Mouse (Mus musculus): ENCODE measurements around the gene Dgki. TPM values are rescaled to one million over a fixed set of nuclear protein-coding genes. Genes with fewer than 3 reads are reported as not detected.

The Dgki gene
- total and polyA plus RNA-seq, 3 experiments, result not detected

DNA sequence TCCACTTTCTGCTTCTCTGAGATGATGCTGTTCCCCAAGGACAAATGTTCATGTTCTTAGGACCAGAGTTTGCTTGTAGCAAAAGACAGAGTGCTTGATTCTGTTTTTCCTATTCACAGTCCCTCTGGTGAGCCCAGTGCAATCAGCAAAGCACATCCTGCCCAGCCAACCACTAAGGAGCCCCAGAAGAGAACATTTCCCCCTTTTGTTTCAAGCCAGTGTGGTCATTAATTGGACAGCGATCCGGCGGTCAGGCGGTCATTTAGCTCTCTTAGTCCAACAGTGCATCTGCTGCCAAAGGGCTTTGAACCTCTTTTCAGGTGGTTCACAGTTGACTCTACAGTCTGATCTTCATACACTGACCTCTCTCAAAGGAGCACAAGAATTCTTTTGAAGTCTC is 10.6 kb upstream of the Dgki start:
- no peaks in the 10 kb centered on the region for H3K4me1 ChIP-seq (ENCODE audit: control insufficient read depth in 1 of 2, insufficient read depth in 2 of 2, low read length in 2 of 2)
- no peak overlapping the region for H3K27ac ChIP-seq (ENCODE audit: control insufficient read depth, low read depth, low read length)
- H3K4me3 ChIP-seq (ENCODE audit: control insufficient read depth in 1 of 2, insufficient read depth in 1 of 2, low read depth in 2 of 2, low read length in 2 of 2), result no peak overlapping the region
- H3K36me3 ChIP-seq (ENCODE audit: control insufficient read depth in 1 of 2, insufficient read depth in 2 of 2, low read length in 2 of 2), result no peaks in the 10 kb centered on the region
- no peak for DNase-seq (ENCODE audit: low read depth, low spot score)
- no peak for TF ChIP-seq MAX (IDR thresholded peaks at IDR 0.05; ENCODE audit: low read length)
- no peak for TF ChIP-seq USF2 (IDR thresholded peaks at IDR 0.05; ENCODE audit: borderline replicate concordance in 1 of 2, insufficient read depth in 1 of 2, low read depth in 1 of 2, low read length in 2 of 2)
- no peak for TF ChIP-seq CTCF (IDR thresholded peaks at IDR 0.05 in 2 of 3, conservative IDR thresholded peaks at IDR 0.05 in 1 of 3; ENCODE audit: control insufficient read depth in 1 of 3, insufficient read depth in 1 of 3, low read depth in 2 of 3, low read length in 3 of 3, poor library complexity in 1 of 3, severe bottlenecking in 1 of 3)
- no peak for TF ChIP-seq SMC3 (IDR thresholded peaks at IDR 0.05; ENCODE audit: low read depth, low read length)
- no peak for TF ChIP-seq SIN3A (IDR thresholded peaks at IDR 0.05; ENCODE audit: low read length)
- no peak for TF ChIP-seq BHLHE40 (IDR thresholded peaks at IDR 0.05; ENCODE audit: borderline replicate concordance, low read depth, low read length)
- no peak for TF ChIP-seq NRF1 (IDR thresholded peaks at IDR 0.05; ENCODE audit: insufficient read depth, low read depth, low read length, poor library complexity, severe bottlenecking)
- no peak for TF ChIP-seq GABPA (IDR thresholded peaks at IDR 0.05; ENCODE audit: low read depth, low read length)
- no peak for TF ChIP-seq E2F4 (IDR thresholded peaks at IDR 0.05; ENCODE audit: borderline replicate concordance, low read depth, low read length)
- no peak for TF ChIP-seq ELF1 (IDR thresholded peaks at IDR 0.05; ENCODE audit: low read depth, low read length)
- TF ChIP-seq POLR2A (IDR thresholded peaks at IDR 0.05; ENCODE audit: control insufficient read depth in 1 of 2, insufficient read depth in 1 of 2, low read depth in 1 of 2, low read length in 2 of 2, poor library complexity in 1 of 2), result no peak
- TF ChIP-seq TCF12 (IDR thresholded peaks at IDR 0.05; ENCODE audit: low read depth, low read length), result no peak
- no peak for TF ChIP-seq TBP (IDR thresholded peaks at IDR 0.05; ENCODE audit: low read depth, low read length)
- no peak for TF ChIP-seq JUND (IDR thresholded peaks at IDR 0.05; ENCODE audit: low read depth, low read length)
- TF ChIP-seq POLR2AphosphoS5 (IDR thresholded peaks at IDR 0.05; ENCODE audit: borderline replicate concordance, low read depth, low read length), result no peak
- no peak for TF ChIP-seq EP300 (IDR thresholded peaks at IDR 0.05; ENCODE audit: low read depth in 1 of 2, low read length in 2 of 2)
- TF ChIP-seq RCOR1 (IDR thresholded peaks at IDR 0.05; ENCODE audit: low read depth, low read length), result no peak
- TF ChIP-seq ZC3H11A (IDR thresholded peaks at IDR 0.05; ENCODE audit: low read depth, low read length), result no peak
- no peak overlapping the region for H3K9ac ChIP-seq (ENCODE audit: control insufficient read depth, low read depth, low read length, poor library complexity, severe bottlenecking)
- H3K9me3 ChIP-seq (replicated peaks; ENCODE audit: insufficient read depth, low read length), result no peaks in the 10 kb centered on the region
- H3K27me3 ChIP-seq (ENCODE audit: control insufficient read depth in 1 of 2, insufficient read depth in 2 of 2, low read length in 2 of 2), result no peaks in the 10 kb centered on the region
- H3K79me2 ChIP-seq (ENCODE audit: control insufficient read depth, insufficient read depth, low read length, poor library complexity), result no peaks in the 10 kb centered on the region

DNA sequence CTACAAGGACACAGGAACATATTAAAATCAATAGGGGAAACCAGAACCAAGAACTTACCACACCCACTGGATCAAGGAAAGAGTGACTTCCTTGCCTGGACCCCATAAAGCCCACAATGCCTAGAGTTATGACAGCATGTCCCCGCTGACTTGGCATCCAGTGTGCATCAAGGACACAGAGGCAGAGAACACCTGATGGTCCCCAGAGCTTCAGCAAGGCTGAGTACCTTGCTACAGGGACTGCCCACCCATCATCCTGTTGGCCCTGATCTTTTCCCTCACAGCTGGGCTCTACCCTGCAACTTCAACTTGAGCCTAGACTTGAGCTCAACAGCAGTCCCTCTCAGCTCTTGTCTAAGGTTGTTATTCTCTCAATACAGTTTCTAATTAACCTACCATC is 6.6 kb upstream of the Dgki start:
- Histone ChIP-seq H3K4me1 (ENCODE audit: control insufficient read depth in 1 of 2, insufficient read depth in 2 of 2, low read length in 2 of 2) (no peaks in the 10 kb centered on the region), H3K4me3 (ENCODE audit: control insufficient read depth in 1 of 2, insufficient read depth in 1 of 2, low read depth in 2 of 2, low read length in 2 of 2) (no peak overlapping the region), H3K27me3 (ENCODE audit: control insufficient read depth in 1 of 2, insufficient read depth in 2 of 2, low read length in 2 of 2) (no peaks in the 10 kb centered on the region), H3K27ac (ENCODE audit: control insufficient read depth, low read depth, low read length) (no peak overlapping the region), H3K79me2 (ENCODE audit: control insufficient read depth, insufficient read depth, low read length, poor library complexity) (no peaks in the 10 kb centered on the region), H3K36me3 (ENCODE audit: control insufficient read depth in 1 of 2, insufficient read depth in 2 of 2, low read length in 2 of 2) (no peaks in the 10 kb centered on the region), H3K9me3 (replicated peaks; ENCODE audit: insufficient read depth, low read length) (no peaks in the 10 kb centered on the region), H3K9ac (ENCODE audit: control insufficient read depth, low read depth, low read length, poor library complexity, severe bottlenecking) (no peak overlapping the region)
- DNase-seq (ENCODE audit: low read depth, low spot score), result no peak
- no peak for TF ChIP-seq TCF12 (IDR thresholded peaks at IDR 0.05; ENCODE audit: low read depth, low read length)
- no peak for TF ChIP-seq POLR2A (IDR thresholded peaks at IDR 0.05; ENCODE audit: control insufficient read depth in 1 of 2, insufficient read depth in 1 of 2, low read depth in 1 of 2, low read length in 2 of 2, poor library complexity in 1 of 2)
- TF ChIP-seq NELFE (IDR thresholded peaks at IDR 0.05; ENCODE audit: low read depth, low read length), result no peak
